Mouse (Mus musculus) megakaryocyte, embryonic 14.5 days (primary cell): ENCODE measurements at regions not wholly inside any gene's neighbourhood (a gene's known extent, or its start where the extent isn't known, plus 50 kb on each side); places are given as distances from the start of the nearest gene placed in this dataset.

Experiments used
- H3K27me3 ChIP-seq: replicated peaks from 2 replicates; pipeline ENCODE3; 2012; ENCODE audit warnings: inconsistent platforms
- H3K36me3 ChIP-seq: replicated peaks from 2 replicates; pipeline ENCODE3; 2012; ENCODE audit warnings: low read length, inconsistent platforms, mixed read lengths
- H3K4me1 ChIP-seq: 2 replicates; pipeline ENCODE4 v1.6.1; 2012; ENCODE audit warnings: inconsistent platforms
- H3K4me3 ChIP-seq: replicated peaks from 2 replicates; pipeline ENCODE3; 2012; ENCODE audit warnings: moderate library complexity, mild to moderate bottlenecking, inconsistent platforms
- H3K9me3 ChIP-seq: 2 replicates; pipeline ENCODE4 v1.6.1; 2012; ENCODE audit warnings: inconsistent platforms
- FLI1 ChIP-seq: IDR thresholded peaks from 2 replicates; pipeline ENCODE4 v1.6.1; 2012; ENCODE audit warnings: low read length, inconsistent platforms, mixed read lengths
- GATA1 ChIP-seq: IDR thresholded peaks from 3 replicates; pipeline ENCODE4 v1.6.1; 2012; ENCODE audit warnings: mixed read lengths, low read length, inconsistent platforms, borderline replicate concordance

- H3K4me1 ChIP-seq = no peaks in the 10 kb centered on the region
- H3K4me3 ChIP-seq = no peak overlapping the region
- peaks cover 7% of the 10 kb centered on the region; the same call in 1 of the 2 replicates for H3K9me3 ChIP-seq
- no peaks in the 10 kb centered on the region for H3K36me3 ChIP-seq
- TF ChIP-seq GATA1 (no peak), FLI1 (no peak)
- H3K27me3 ChIP-seq = no peaks in the 10 kb centered on the region
These were observed 238.6 kb upstream of the Mpped2 start for GRCm38 (mm10) chr2:106454310-106454974.

DNA sequence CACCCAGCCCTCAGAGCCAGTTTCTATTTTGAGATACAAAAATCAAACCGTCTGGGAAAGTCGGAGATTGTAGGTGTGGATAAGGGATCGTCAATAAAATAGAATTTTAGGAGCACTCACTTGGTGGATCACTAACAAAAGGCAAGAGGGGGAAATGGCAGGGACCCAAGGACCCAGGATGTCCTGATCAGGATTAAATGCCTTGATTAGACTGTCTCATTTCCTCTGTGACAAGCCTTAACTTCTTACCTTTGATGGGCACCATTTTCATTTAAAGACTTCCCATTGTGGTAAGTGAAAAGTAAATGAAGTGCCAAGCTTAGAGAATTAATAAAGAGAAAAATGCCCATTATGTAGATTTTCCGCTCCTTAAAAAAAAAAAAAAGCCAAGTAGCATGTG is 238.0 kb upstream of the Mpped2 start:
- H3K4me3 ChIP-seq = no peak overlapping the region
- peaks cover 7% of the 10 kb centered on the region; the same call in 1 of the 2 replicates for H3K9me3 ChIP-seq
- H3K4me1 ChIP-seq = no peaks in the 10 kb centered on the region
- no peak for TF ChIP-seq FLI1
- no peak for TF ChIP-seq GATA1
- no peaks in the 10 kb centered on the region for H3K27me3 ChIP-seq
- H3K36me3 ChIP-seq = no peaks in the 10 kb centered on the region

DNA sequence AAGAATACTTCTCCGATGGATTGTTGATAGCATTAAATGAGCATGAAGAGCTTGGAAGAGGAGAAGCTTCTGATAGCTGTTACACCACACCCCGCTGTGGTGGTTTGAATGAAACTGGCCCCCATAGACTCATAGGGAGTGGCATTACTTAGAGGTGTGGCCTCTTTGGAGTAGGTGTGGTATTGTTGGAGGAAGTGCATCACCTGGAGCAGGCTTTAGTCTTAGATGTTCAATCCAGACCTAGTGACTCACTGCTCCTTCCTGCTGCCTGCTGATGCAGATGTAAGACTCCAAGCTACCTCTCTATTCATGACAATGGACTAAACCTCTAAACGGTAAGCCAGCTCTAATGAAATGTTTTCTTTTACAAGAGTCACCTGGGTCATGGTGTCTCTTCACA is 237.1 kb upstream of the Mpped2 start:
- no peak for TF ChIP-seq GATA1
- TF ChIP-seq FLI1 = no peak
- H3K36me3 ChIP-seq = no peaks in the 10 kb centered on the region
- no peaks in the 10 kb centered on the region for H3K4me1 ChIP-seq
- no peak overlapping the region for H3K4me3 ChIP-seq
- no peaks in the 10 kb centered on the region for H3K27me3 ChIP-seq
- H3K9me3 ChIP-seq = peaks cover 7% of the 10 kb centered on the region; the same call in 1 of the 2 replicates

DNA sequence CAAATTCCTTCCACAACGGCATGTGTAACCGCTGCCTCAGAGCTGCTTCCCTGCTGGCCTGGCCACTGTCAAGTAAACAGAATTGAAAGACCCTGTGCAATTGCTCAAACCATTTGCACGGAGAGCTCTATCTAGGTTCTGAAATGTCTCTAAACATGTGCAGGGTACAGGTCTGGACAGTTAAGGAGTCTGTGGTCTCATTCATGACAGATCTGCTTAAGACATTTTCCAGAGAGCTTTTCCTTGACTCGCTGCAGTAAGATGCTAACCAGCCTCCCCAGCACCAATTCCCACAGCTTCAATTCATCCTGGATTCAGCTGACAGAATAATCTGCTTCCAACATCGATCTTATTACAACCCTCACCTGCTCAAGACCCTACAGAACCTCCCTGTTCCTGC is 235.1 kb upstream of the Mpped2 start:
- H3K27me3 ChIP-seq = no peaks in the 10 kb centered on the region
- H3K4me3 ChIP-seq = no peak overlapping the region
- H3K4me1 ChIP-seq = no peaks in the 10 kb centered on the region
- peaks cover 23% of the 10 kb centered on the region for H3K9me3 ChIP-seq
- TF ChIP-seq GATA1 (no peak), FLI1 (no peak)
- H3K36me3 ChIP-seq = no peaks in the 10 kb centered on the region

GRCm38 (mm10) chr2:106461021-106461420 is 232.0 kb upstream of the Mpped2 start:
- H3K4me3 ChIP-seq = no peak overlapping the region
- H3K27me3 ChIP-seq = no peaks in the 10 kb centered on the region
- no peaks in the 10 kb centered on the region for H3K36me3 ChIP-seq
- TF ChIP-seq FLI1 (no peak), GATA1 (no peak)
- peaks cover 22% of the 10 kb centered on the region for H3K9me3 ChIP-seq
- no peaks in the 10 kb centered on the region for H3K4me1 ChIP-seq

DNA sequence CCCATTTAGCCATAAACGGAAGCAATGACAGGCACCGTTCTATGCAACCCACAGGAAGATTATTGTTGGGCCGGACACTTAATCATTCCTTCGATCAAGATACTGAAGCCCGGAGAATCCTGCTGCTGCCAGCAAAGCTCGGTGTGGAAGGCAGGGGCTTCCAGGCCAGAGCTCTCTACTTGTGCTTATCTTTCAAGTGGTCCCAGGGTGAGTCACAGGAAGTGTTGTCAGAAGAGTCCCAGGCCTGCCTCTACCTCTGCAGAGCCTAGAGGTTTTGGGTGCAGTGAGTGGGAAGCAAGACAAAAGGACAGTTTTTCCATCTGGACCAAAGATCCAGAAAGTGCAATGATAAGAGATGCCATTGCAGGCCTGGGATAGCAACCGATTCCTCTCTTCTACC is 231.6 kb upstream of the Mpped2 start:
- H3K4me3 ChIP-seq = no peak overlapping the region
- no peaks in the 10 kb centered on the region for H3K36me3 ChIP-seq
- no peaks in the 10 kb centered on the region for H3K27me3 ChIP-seq
- TF ChIP-seq GATA1 (no peak), FLI1 (no peak)
- H3K9me3 ChIP-seq = peaks cover 20% of the 10 kb centered on the region
- no peaks in the 10 kb centered on the region for H3K4me1 ChIP-seq

DNA sequence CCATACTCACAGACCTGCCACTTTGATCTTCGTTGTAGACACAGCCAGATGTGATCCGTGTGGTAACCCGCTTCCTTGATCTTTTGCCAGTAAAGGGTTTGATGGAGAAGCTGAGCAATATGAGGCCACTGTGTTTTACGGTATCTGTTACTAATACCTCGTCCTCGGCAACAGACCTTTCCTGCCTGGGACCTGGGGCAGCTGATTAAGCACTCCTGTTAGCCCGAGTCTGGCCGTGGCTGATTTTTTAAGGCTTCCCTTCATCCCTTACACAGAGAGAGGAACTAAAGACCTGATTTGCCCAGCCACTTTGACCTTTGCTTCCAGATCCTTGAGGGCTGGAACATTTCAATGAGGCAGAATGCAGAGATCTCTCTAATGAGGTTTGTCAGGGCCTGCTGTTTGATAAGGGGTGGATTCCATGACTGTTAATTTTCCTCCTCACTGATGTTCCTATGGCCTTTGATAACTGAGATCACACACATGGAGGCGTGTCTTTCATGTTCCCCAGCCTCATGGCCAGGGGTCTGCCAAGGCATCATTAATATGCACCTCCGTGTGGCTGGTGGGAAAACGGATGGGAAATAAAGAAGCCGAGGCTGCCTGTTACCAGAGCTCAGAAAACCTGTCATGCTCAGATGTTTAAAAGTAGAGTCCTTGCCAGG is 231.0 kb upstream of the Mpped2 start:
- H3K9me3 ChIP-seq = peaks cover 20% of the 10 kb centered on the region
- H3K4me3 ChIP-seq = no peak overlapping the region
- H3K4me1 ChIP-seq = no peaks in the 10 kb centered on the region
- TF ChIP-seq GATA1 (no peak), FLI1 (no peak)
- H3K27me3 ChIP-seq = no peaks in the 10 kb centered on the region
- no peaks in the 10 kb centered on the region for H3K36me3 ChIP-seq

- no peaks in the 10 kb centered on the region for H3K27me3 ChIP-seq
- peaks cover 29% of the 10 kb centered on the region for H3K9me3 ChIP-seq
- TF ChIP-seq FLI1 (no peak), GATA1 (no peak)
- no peak overlapping the region for H3K4me3 ChIP-seq
- H3K36me3 ChIP-seq = no peaks in the 10 kb centered on the region
- H3K4me1 ChIP-seq = no peaks in the 10 kb centered on the region
These were observed 228.0 kb upstream of the Mpped2 start for GRCm38 (mm10) chr2:106465055-106465454.

- no peak for TF ChIP-seq FLI1
- TF ChIP-seq GATA1 = no peak
- Histone ChIP-seq H3K4me3 (no peak overlapping the region), H3K27me3 (no peaks in the 10 kb centered on the region), H3K9me3 (peaks cover 29% of the 10 kb centered on the region), H3K36me3 (no peaks in the 10 kb centered on the region), H3K4me1 (no peaks in the 10 kb centered on the region)
These were observed 227.2 kb upstream of the Mpped2 start for GRCm38 (mm10) chr2:106465831-106466230.

GRCm38 (mm10) chr2:106469196-106469595 is 223.9 kb upstream of the Mpped2 start:
- Histone ChIP-seq H3K4me3 (no peak overlapping the region), H3K4me1 (no peaks in the 10 kb centered on the region), H3K27me3 (no peaks in the 10 kb centered on the region), H3K36me3 (no peaks in the 10 kb centered on the region), H3K9me3 (0 out of 2 replicates have a peak, but pooled peaks cover 15% of the 10 kb centered on the region)
- TF ChIP-seq GATA1 (no peak), FLI1 (no peak)
